Mouse (Mus musculus) limb, embryonic 11.5 days (tissue): ENCODE measurements around the gene Dock4. TPM values are rescaled to one million over a fixed set of nuclear protein-coding genes. Genes with fewer than 3 reads are reported as not detected.

ENCODE experiments used
- ATAC-seq: fragments of 200-750 bp; cut with Nextera tagmentation; 2 replicates; pipeline ENCODE4 v1.8.0; 2017; ENCODE audit warnings: low read depth; ENCODE audit not compliant: insufficient number of reproducible peaks, low FRiP score, low TSS enrichment
- DNase-seq: peaks from one replicate; pipeline ENCODE4 v3.0.0-alpha.2; 2015; ENCODE audit warnings: low spot score
- H3K27ac ChIP-seq: fragments of 300-500 bp; sonication (generic); replicated peaks from 2 replicates; pipeline ENCODE4 v1.5.1; 2014; ENCODE audit warnings: low read depth, mild to moderate bottlenecking, low read length
- H3K27me3 ChIP-seq: fragments of 300-500 bp; sonication (generic); 2 replicates; pipeline ENCODE4 v1.6.1; 2014; ENCODE audit warnings: mild to moderate bottlenecking, low read length, mixed read lengths; ENCODE audit not compliant: control insufficient read depth, insufficient read depth
- H3K36me3 ChIP-seq: fragments of 300-500 bp; sonication (generic); 2 replicates; pipeline ENCODE4 v1.6.1; 2014; ENCODE audit warnings: mild to moderate bottlenecking, low read length, moderate library complexity, mixed read lengths; ENCODE audit not compliant: control insufficient read depth, insufficient read depth
- H3K4me1 ChIP-seq: fragments of 300-500 bp; sonication (generic); 2 replicates; pipeline ENCODE4 v1.6.1; 2014; ENCODE audit warnings: low read length, mixed read lengths; ENCODE audit not compliant: control insufficient read depth, insufficient read depth
- H3K4me2 ChIP-seq: fragments of 300-500 bp; sonication (generic); 2 replicates; pipeline ENCODE4 v1.6.1; 2014; ENCODE audit warnings: low read depth, mild to moderate bottlenecking, moderate library complexity; ENCODE audit not compliant: severe bottlenecking
- H3K4me3 ChIP-seq: fragments of 300-500 bp; sonication (generic); 2 replicates; pipeline ENCODE4 v1.5.1; 2014; ENCODE audit warnings: low read depth, low read length
- H3K9ac ChIP-seq: fragments of 300-500 bp; sonication (generic); 2 replicates; pipeline ENCODE4 v1.6.1; 2014; ENCODE audit warnings: mild to moderate bottlenecking, low read length
- H3K9me3 ChIP-seq: fragments of 300-500 bp; sonication (generic); 2 replicates; pipeline ENCODE4 v1.6.1; 2016; ENCODE audit warnings: low read length; ENCODE audit not compliant: control insufficient read depth
- WGBS: fragments of 180-500 bp; shearing (Covaris S2); extraction: QIAGEN DNeasy Blood & Tissue Kit; methylation state at CpG from one replicate; pipeline ENCODE4 v1.1.7; 2014; 5-methylcytosine and 5-hydroxymethylcytosine counted together
- polyA plus RNA-seq: library from polyadenylated mRNA; unstranded; fragments of >200 nt; fragmentation: Nextera tagmentation; extraction: Ambion mirVana; gene quantifications from 2 replicates; pipeline ENCODE4 v1.2.1, GENCODE M21; 2014

The Dock4 gene
- polyA plus RNA-seq, 1 experiment from 2014 or later = 13.5 TPM

DNA sequence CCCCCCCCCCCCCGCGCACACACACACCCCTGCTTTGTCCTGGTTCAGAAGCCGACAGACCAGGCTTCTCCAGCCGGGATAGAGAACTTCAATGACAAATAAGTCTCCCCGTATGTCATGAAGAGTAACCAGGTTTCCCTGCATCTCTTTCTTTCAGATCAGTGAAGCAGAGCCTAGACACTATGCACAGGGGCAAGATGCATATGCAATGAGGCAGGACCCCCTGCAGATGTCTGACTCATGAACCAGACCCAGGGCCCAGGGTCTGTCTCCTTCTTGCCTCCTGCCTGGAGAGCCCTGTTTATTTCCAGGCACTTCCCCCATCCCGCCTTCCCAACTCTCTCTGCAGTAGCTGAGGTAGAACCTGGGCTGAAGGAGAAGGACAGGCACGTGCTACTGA is 448.0 kb downstream of the Dock4 start:
- Histone ChIP-seq H3K4me1 (no peaks in the 10 kb centered on the region), H3K27ac (no peak overlapping the region), H3K9me3 (no peaks in the 10 kb centered on the region), H3K4me3 (no peak overlapping the region), H3K9ac (no peak overlapping the region), H3K27me3 (no peaks in the 10 kb centered on the region), H3K36me3 (no peaks in the 10 kb centered on the region), H3K4me2 (no peak overlapping the region)
- 54% methylated on average over 5 of the region's 7 CpGs for WGBS
- ATAC-seq (no peak), DNase-seq (no peak)

GRCm38 (mm10) chr12:40894695-40895094 is 448.9 kb downstream of the Dock4 start:
- Histone ChIP-seq H3K4me3 (no peak overlapping the region), H3K9ac (no peak overlapping the region), H3K4me1 (no peaks in the 10 kb centered on the region), H3K27me3 (no peaks in the 10 kb centered on the region), H3K4me2 (no peak overlapping the region), H3K9me3 (no peaks in the 10 kb centered on the region), H3K36me3 (no peaks in the 10 kb centered on the region), H3K27ac (no peak overlapping the region)
- no peak for DNase-seq
- 92% methylated on average over 5 of the region's 5 CpGs for WGBS
- no peak for ATAC-seq

Other genes starting within 250 kb of the Dock4 start
- not detected in 2 replicates for gene Lsmem1, start 246.5 kb upstream of the Dock4 start, polyA plus RNA-seq
- gene Ifrd1, start 197.4 kb upstream of the Dock4 start, polyA plus RNA-seq = 135 and 137 TPM in 2 replicates
- 40.4 and 42.7 TPM in 2 replicates for gene Zfp277, start 50 bp upstream of the Dock4 start, polyA plus RNA-seq